Mouse (Mus musculus): Measurements from ENCODE around the gene Itga2. TPM values are rescaled to one million over a fixed set of nuclear protein-coding genes. Genes with fewer than 3 reads are reported as not detected.

Gene Itga2
- polyA plus RNA-seq (2014; fragmentation: Nextera tagmentation; extraction: Ambion mirVana) = 0.86 and 1.0 TPM in 2 replicates

GRCm38 (mm10) chr13:114931775-114932294 lies at the start of gene Itga2:
TSS of gene Itga2 (minus strand) at chr13:114932100.
- H3K27me3 ChIP-seq (ENCODE audit: control insufficient read depth, insufficient read depth, low read length) = peaks cover 17% of the 10 kb centered on the region
- H3K27ac ChIP-seq (ENCODE audit: low read depth, low read length) = no peak within 1 kb of the TSS
- peak; percentile 83 for ATAC-seq (ENCODE audit: low FRiP score)
- no peaks in the 10 kb centered on the region for H3K9me3 ChIP-seq (ENCODE audit: control insufficient read depth, low read length)
- H3K4me2 ChIP-seq = peak within 1 kb of the TSS; percentile 72
- H3K4me1 ChIP-seq (ENCODE audit: control insufficient read depth, insufficient read depth, low read length) = peaks cover 9% of the 10 kb centered on the region
- peak within 1 kb of the TSS; percentile 30 for H3K4me3 ChIP-seq (ENCODE audit: low read depth, low read length)
- H3K36me3 ChIP-seq (ENCODE audit: control insufficient read depth, insufficient read depth, low read length) = no peaks in the 10 kb centered on the region
- DNase-seq (ENCODE audit: low spot score, missing footprints) = peak; percentile 96
- peak within 1 kb of the TSS; percentile 47 for H3K9ac ChIP-seq (ENCODE audit: low read length)
- 4% methylated on average over 28 of the region's 28 CpGs for WGBS

- DNase-seq (ENCODE audit: low spot score, missing footprints) (no peak), ATAC-seq (ENCODE audit: low FRiP score) (0 out of 2 replicates have a peak, but pooled peaks have one; percentile 48)
- no peaks in the 10 kb centered on the region for H3K9me3 ChIP-seq (ENCODE audit: control insufficient read depth, low read length)
- H3K4me2 ChIP-seq = no peak overlapping the region
- no peaks in the 10 kb centered on the region; the same call in 1 of the 2 replicates for H3K4me1 ChIP-seq (ENCODE audit: control insufficient read depth, insufficient read depth, low read length)
- H3K27me3 ChIP-seq (ENCODE audit: control insufficient read depth, insufficient read depth, low read length) = no peaks in the 10 kb centered on the region
- no peak overlapping the region for H3K9ac ChIP-seq (ENCODE audit: low read length)
- no peaks in the 10 kb centered on the region for H3K36me3 ChIP-seq (ENCODE audit: control insufficient read depth, insufficient read depth, low read length)
- no peak overlapping the region for H3K27ac ChIP-seq (ENCODE audit: low read depth, low read length)
- H3K4me3 ChIP-seq (ENCODE audit: low read depth, low read length) = no peak overlapping the region
- WGBS = 43% methylated on average over 10 of the region's 10 CpGs
Observed at GRCm38 (mm10) chr13:114980831-114981419, 49.0 kb upstream of the Itga2 start.

GRCm38 (mm10) chr13:114974484-114975042 lies 42.7 kb upstream of the Itga2 start:
- Histone ChIP-seq H3K36me3 (ENCODE audit: control insufficient read depth, insufficient read depth, low read length) (no peaks in the 10 kb centered on the region), H3K4me2 (no peak overlapping the region), H3K4me1 (ENCODE audit: control insufficient read depth, insufficient read depth, low read length) (no peaks in the 10 kb centered on the region), H3K27ac (ENCODE audit: low read depth, low read length) (no peak overlapping the region), H3K9ac (ENCODE audit: low read length) (no peak overlapping the region), H3K27me3 (ENCODE audit: control insufficient read depth, insufficient read depth, low read length) (no peaks in the 10 kb centered on the region), H3K9me3 (ENCODE audit: control insufficient read depth, low read length) (no peaks in the 10 kb centered on the region), H3K4me3 (ENCODE audit: low read depth, low read length) (no peak overlapping the region)
- 77% methylated on average over 6 of the region's 6 CpGs for whole genome bisulfite sequencing
- no peak for ATAC-seq (ENCODE audit: low FRiP score)
- DNase-seq (ENCODE audit: low spot score, missing footprints) = no peak

- Histone ChIP-seq H3K4me3 (ENCODE audit: low read depth, low read length) (no peak overlapping the region), H3K4me2 (no peak overlapping the region), H3K9ac (ENCODE audit: low read length) (no peak overlapping the region), H3K9me3 (ENCODE audit: control insufficient read depth, low read length) (no peaks in the 10 kb centered on the region), H3K27me3 (ENCODE audit: control insufficient read depth, insufficient read depth, low read length) (no peaks in the 10 kb centered on the region), H3K27ac (ENCODE audit: low read depth, low read length) (no peak overlapping the region), H3K4me1 (ENCODE audit: control insufficient read depth, insufficient read depth, low read length) (no peaks in the 10 kb centered on the region), H3K36me3 (ENCODE audit: control insufficient read depth, insufficient read depth, low read length) (no peaks in the 10 kb centered on the region)
- DNase-seq (ENCODE audit: low spot score, missing footprints) (no peak), ATAC-seq (ENCODE audit: low FRiP score) (no peak)
- 96% methylated on average over 3 of the region's 3 CpGs for WGBS
Observed at GRCm38 (mm10) chr13:114971905-114972304, 40.0 kb upstream of the Itga2 start.

GRCm38 (mm10) chr13:114964233-114964632 lies 32.3 kb upstream of the Itga2 start:
- Histone ChIP-seq H3K9me3 (ENCODE audit: control insufficient read depth, low read length) (no peaks in the 10 kb centered on the region), H3K36me3 (ENCODE audit: control insufficient read depth, insufficient read depth, low read length) (no peaks in the 10 kb centered on the region), H3K27me3 (ENCODE audit: control insufficient read depth, insufficient read depth, low read length) (no peaks in the 10 kb centered on the region), H3K9ac (ENCODE audit: low read length) (no peak overlapping the region), H3K4me2 (no peak overlapping the region), H3K4me3 (ENCODE audit: low read depth, low read length) (no peak overlapping the region), H3K4me1 (ENCODE audit: control insufficient read depth, insufficient read depth, low read length) (no peaks in the 10 kb centered on the region), H3K27ac (ENCODE audit: low read depth, low read length) (no peak overlapping the region)
- WGBS = 35% methylated on average over 2 of the region's 2 CpGs
- DNase-seq (ENCODE audit: low spot score, missing footprints) (peak; percentile 95), ATAC-seq (ENCODE audit: low FRiP score) (peak; percentile 91)

GRCm38 (mm10) chr13:114954516-114954915 lies 22.6 kb upstream of the Itga2 start:
- no peaks in the 10 kb centered on the region for H3K4me1 ChIP-seq (ENCODE audit: control insufficient read depth, insufficient read depth, low read length)
- no peaks in the 10 kb centered on the region for H3K27me3 ChIP-seq (ENCODE audit: control insufficient read depth, insufficient read depth, low read length)
- DNase-seq (ENCODE audit: low spot score, missing footprints) (no peak), ATAC-seq (ENCODE audit: low FRiP score) (no peak)
- H3K9me3 ChIP-seq (ENCODE audit: control insufficient read depth, low read length) = no peaks in the 10 kb centered on the region
- H3K27ac ChIP-seq (ENCODE audit: low read depth, low read length) = no peak overlapping the region
- no peak overlapping the region for H3K4me2 ChIP-seq
- no peak overlapping the region for H3K9ac ChIP-seq (ENCODE audit: low read length)
- no peaks in the 10 kb centered on the region for H3K36me3 ChIP-seq (ENCODE audit: control insufficient read depth, insufficient read depth, low read length)
- H3K4me3 ChIP-seq (ENCODE audit: low read depth, low read length) = no peak overlapping the region

GRCm38 (mm10) chr13:114933541-114933940 lies 1.6 kb upstream of the Itga2 start:
- peaks cover 17% of the 10 kb centered on the region for H3K27me3 ChIP-seq (ENCODE audit: control insufficient read depth, insufficient read depth, low read length)
- H3K36me3 ChIP-seq (ENCODE audit: control insufficient read depth, insufficient read depth, low read length) = no peaks in the 10 kb centered on the region
- H3K4me2 ChIP-seq = no peak overlapping the region
- H3K4me1 ChIP-seq (ENCODE audit: control insufficient read depth, insufficient read depth, low read length) = peaks cover 9% of the 10 kb centered on the region
- no peak overlapping the region for H3K9ac ChIP-seq (ENCODE audit: low read length)
- 92% methylated on average over 7 of the region's 7 CpGs for WGBS
- no peaks in the 10 kb centered on the region for H3K9me3 ChIP-seq (ENCODE audit: control insufficient read depth, low read length)
- H3K27ac ChIP-seq (ENCODE audit: low read depth, low read length) = no peak overlapping the region
- H3K4me3 ChIP-seq (ENCODE audit: low read depth, low read length) = no peak overlapping the region
- ATAC-seq (ENCODE audit: low FRiP score) = no peak
- no peak for DNase-seq (ENCODE audit: low spot score, missing footprints)

- Histone ChIP-seq H3K4me2 (peak overlapping the region; percentile 72), H3K4me3 (ENCODE audit: low read depth, low read length) (peak overlapping the region; percentile 30), H3K36me3 (ENCODE audit: control insufficient read depth, insufficient read depth, low read length) (no peaks in the 10 kb centered on the region), H3K9ac (ENCODE audit: low read length) (peak overlapping the region; percentile 47), H3K27ac (ENCODE audit: low read depth, low read length) (no peak overlapping the region), H3K9me3 (ENCODE audit: control insufficient read depth, low read length) (no peaks in the 10 kb centered on the region), H3K4me1 (ENCODE audit: control insufficient read depth, insufficient read depth, low read length) (peaks cover 9% of the 10 kb centered on the region), H3K27me3 (ENCODE audit: control insufficient read depth, insufficient read depth, low read length) (peaks cover 21% of the 10 kb centered on the region)
- peak; percentile 58 for ATAC-seq (ENCODE audit: low FRiP score)
- WGBS = 1% methylated on average over 10 of the region's 10 CpGs
- DNase-seq (ENCODE audit: low spot score, missing footprints) = peak; percentile 92
Observed at GRCm38 (mm10) chr13:114930996-114931649, 777 bp downstream of the Itga2 start.

GRCm38 (mm10) chr13:114924785-114925184 lies 7.1 kb downstream of the Itga2 start:
- WGBS = 60% methylated on average over 1 of the region's 1 CpGs
- peaks cover 25% of the 10 kb centered on the region for H3K27me3 ChIP-seq (ENCODE audit: control insufficient read depth, insufficient read depth, low read length)

More at GRCm38 (mm10) chr13:114924785-114925184, 7.1 kb downstream of the Itga2 start:
- Histone ChIP-seq H3K4me3 (ENCODE audit: low read depth, low read length) (no peak overlapping the region), H3K9me3 (ENCODE audit: control insufficient read depth, low read length) (peaks cover 4% of the 10 kb centered on the region; the same call in 1 of the 2 replicates), H3K36me3 (ENCODE audit: control insufficient read depth, insufficient read depth, low read length) (no peaks in the 10 kb centered on the region), H3K9ac (ENCODE audit: low read length) (no peak overlapping the region), H3K4me2 (no peak overlapping the region), H3K27ac (ENCODE audit: low read depth, low read length) (no peak overlapping the region), H3K4me1 (ENCODE audit: control insufficient read depth, insufficient read depth, low read length) (peaks cover 11% of the 10 kb centered on the region)
- DNase-seq (ENCODE audit: low spot score, missing footprints) (no peak), ATAC-seq (ENCODE audit: low FRiP score) (no peak)

Measured in midbrain, embryonic 11.5 days (tissue).